In the genomic region with DNA sequence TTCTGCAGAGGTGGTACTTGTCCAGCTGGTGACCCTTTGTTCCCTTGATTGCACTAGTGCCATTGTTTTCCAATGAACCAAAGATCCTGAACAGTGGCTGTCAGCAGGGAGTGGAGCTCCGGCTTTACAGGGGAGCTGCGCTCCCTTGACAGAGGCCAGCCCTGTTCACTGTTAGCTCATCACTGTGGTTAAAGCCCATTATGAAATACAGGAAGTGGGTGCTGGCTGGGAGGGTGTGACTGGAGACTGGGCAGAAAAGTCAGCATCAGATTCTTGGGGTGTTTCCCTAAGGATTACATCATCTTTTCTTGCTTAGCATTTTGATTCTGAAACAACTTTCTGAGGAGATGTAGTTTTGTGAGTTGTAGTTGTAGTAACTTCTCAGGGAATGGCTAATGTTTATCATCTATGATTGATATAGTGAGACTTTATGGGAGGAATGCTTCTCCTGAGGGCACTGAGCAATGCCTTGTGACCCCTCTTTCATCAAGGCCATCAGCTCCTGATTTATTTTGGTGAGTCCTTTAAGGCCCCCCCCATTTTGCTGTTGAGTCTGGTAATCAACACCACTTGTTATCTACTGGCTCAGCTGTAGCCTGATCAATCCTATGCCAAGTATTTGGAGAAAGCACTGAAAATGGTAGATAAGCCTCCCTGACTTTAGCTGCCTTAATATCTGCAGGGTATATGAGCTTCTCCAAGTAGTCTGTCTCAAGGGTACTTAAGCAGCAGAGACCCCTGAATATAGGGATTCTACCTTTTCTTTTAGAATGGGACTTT, we compare ENCODE assay signal across 9 mouse cellular contexts. TPM values are rescaled to one million over a fixed set of nuclear protein-coding genes. Genes with fewer than 3 reads are reported as not detected.
A peak's percentile ranks its signal among the peaks of the same experiment; 100 is the strongest.
DNase-seq lines count a peak whose midpoint lies in the region; ATAC-seq and TF ChIP-seq lines count a peak whose summit lies in the region.
"Had no signal": no experiment of that assay in that cellular context is flagged by ENCODE, and none has a peak within 500 bp of the region (broad histone marks: within the 10 kb centered on the region; RNA-seq: fewer than 3 reads in every experiment).

No protein-coding gene starts in this region.

- no peaks in the 10 kb centered on the region for H3K79me3 ChIP-seq in C2C12 (ENCODE audit: low read depth)

- TF ChIP-seq CTCF in C2C12 (IDR thresholded peaks at IDR 0.05; ENCODE audit: control insufficient read depth, insufficient read depth, insufficient read length) (no peak), MEL (IDR thresholded peaks at IDR 0.05 in 2 of 3, conservative IDR thresholded peaks at IDR 0.05 in 1 of 3; ENCODE audit: control insufficient read depth in 1 of 3, insufficient read depth in 1 of 3, low read depth in 2 of 3, low read length in 3 of 3, poor library complexity in 1 of 3, severe bottlenecking in 1 of 3) (no peak)

- peak overlapping the region; percentile 61 for H3K9ac ChIP-seq in MEL (ENCODE audit: control insufficient read depth, low read depth, low read length, poor library complexity, severe bottlenecking)

- H3K4me3 ChIP-seq in C2C12 (ENCODE audit: insufficient read depth, poor library complexity, severe bottlenecking) (no peak overlapping the region), MEL (ENCODE audit: control insufficient read depth in 1 of 2, insufficient read depth in 1 of 2, low read depth in 2 of 2, low read length in 2 of 2) (0 out of 4 replicates have a peak overlapping the region, but pooled peaks of 1 of the 2 experiments have one; percentile 22)

- no peak for TF ChIP-seq RAD21 in MEL (IDR thresholded peaks at IDR 0.05; ENCODE audit: low read depth, low read length)

- peaks cover 17 to 24% of the 10 kb centered on the region in 2 experiments for H3K4me1 ChIP-seq in MEL (ENCODE audit: control insufficient read depth in 1 of 2, insufficient read depth in 2 of 2, low read length in 2 of 2)

- intact Hi-C loops in heart, postnatal 10 days (cut with DNase I) = no loop called here

- no peaks in the 10 kb centered on the region for H3K9me3 ChIP-seq in MEL (replicated peaks; ENCODE audit: insufficient read depth, low read length)

- H3K36me3 ChIP-seq in C2C12 (ENCODE audit: control insufficient read depth, insufficient read depth) (no peaks in the 10 kb centered on the region), MEL (ENCODE audit: control insufficient read depth in 1 of 2, insufficient read depth in 2 of 2, low read length in 2 of 2) (peaks cover 5 to 23% of the 10 kb centered on the region in 2 experiments)

- DNase-seq in MEL (ENCODE audit: low read depth, low spot score) = peak; percentile 93
- peak; percentile 46 to 61 for DNase-seq in heart, postnatal 10 days
- DNase-seq in lung, postnatal 10 days = peak; percentile 68
- no peak for DNase-seq in ovary, postnatal 10 days (ENCODE audit: low spot score)
- no peak for DNase-seq in thymus, postnatal 36 days
- DNase-seq in embryo, embryonic 11 days = no peak

- TF ChIP-seq EP300 in MEL (IDR thresholded peaks at IDR 0.05; ENCODE audit: low read depth in 1 of 2, low read length in 2 of 2) = peak; percentile 78 to 88

- peak in 1 of 2 experiments; percentile 36; a peak in 1 of 4 replicates for TF ChIP-seq POLR2A in MEL (IDR thresholded peaks at IDR 0.05; ENCODE audit: control insufficient read depth in 1 of 2, insufficient read depth in 1 of 2, low read depth in 1 of 2, low read length in 2 of 2, poor library complexity in 1 of 2)

- H3K27me3 ChIP-seq in C2C12 (ENCODE audit: control insufficient read depth, insufficient read depth, insufficient read length) (no peaks in the 10 kb centered on the region), MEL (ENCODE audit: control insufficient read depth in 1 of 2, insufficient read depth in 2 of 2, low read length in 2 of 2) (no peaks in the 10 kb centered on the region)

- ATAC-seq in frontal cortex, adult (ENCODE audit: low TSS enrichment) = no peak
- ATAC-seq: hindbrain, postnatal 0 days had no signal

- H3ac ChIP-seq in C2C12 (ENCODE audit: control insufficient read depth, insufficient read length, low read depth) = peak overlapping the region; percentile 49

- H3K27ac ChIP-seq in MEL (ENCODE audit: control insufficient read depth, low read depth, low read length) = peak overlapping the region; percentile 95
- H3K27ac ChIP-seq: hindbrain, postnatal 0 days had no signal

- H3K79me2 ChIP-seq in C2C12 (ENCODE audit: control insufficient read depth, insufficient read depth) = no peaks in the 10 kb centered on the region
- H3K79me2 ChIP-seq in MEL (ENCODE audit: control insufficient read depth, insufficient read depth, low read length, poor library complexity) = no peaks in the 10 kb centered on the region

TF ChIP-seq in C2C12, 6 proteins besides CTCF, POLR2A, EP300 and RAD21:
- TF ChIP-seq MYOG (IDR thresholded peaks at IDR 0.05; ENCODE audit: control insufficient read depth, extremely low read depth, insufficient read length) = no peak
- TF ChIP-seq CEBPB (IDR thresholded peaks at IDR 0.05; ENCODE audit: low read depth) = peak; percentile 75

TF ChIP-seq in MEL, 35 proteins besides CTCF, POLR2A, EP300 and RAD21:
- TF ChIP-seq ELF1 (IDR thresholded peaks at IDR 0.05; ENCODE audit: low read depth, low read length) = peak; percentile 61
- peak; percentile 71 for TF ChIP-seq RCOR1 (IDR thresholded peaks at IDR 0.05; ENCODE audit: low read depth, low read length)
- no peak for TF ChIP-seq MEF2A (IDR thresholded peaks at IDR 0.05; ENCODE audit: extremely low read depth, insufficient replicate concordance, low read depth, low read length, poor library complexity, severe bottlenecking)
- TF ChIP-seq USF1 (IDR thresholded peaks at IDR 0.05; ENCODE audit: low read depth, low read length) = no peak
- 0 out of 2 replicates have a peak, but pooled peaks have one; percentile 33 for TF ChIP-seq CHD1 (IDR thresholded peaks at IDR 0.05; ENCODE audit: low read depth, low read length)
- peak; percentile 61 for TF ChIP-seq MXI1 (IDR thresholded peaks at IDR 0.05; ENCODE audit: low read depth, low read length)
- TF ChIP-seq CHD2 (IDR thresholded peaks at IDR 0.05; ENCODE audit: low read length) = no peak
- peak; percentile 92 for TF ChIP-seq GATA1 (IDR thresholded peaks at IDR 0.05; ENCODE audit: low read depth, low read length)
- no peak for TF ChIP-seq ZMIZ1 (IDR thresholded peaks at IDR 0.05; ENCODE audit: low read depth, low read length)
- TF ChIP-seq POLR2AphosphoS2 (IDR thresholded peaks at IDR 0.05; ENCODE audit: low read length) = peak; percentile 48; the same call in 1 of the 2 replicates
- TF ChIP-seq USF2 (IDR thresholded peaks at IDR 0.05; ENCODE audit: borderline replicate concordance in 1 of 2, insufficient read depth in 1 of 2, low read depth in 1 of 2, low read length in 2 of 2) = no peak
- TF ChIP-seq NRF1 (IDR thresholded peaks at IDR 0.05; ENCODE audit: insufficient read depth, low read depth, low read length, poor library complexity, severe bottlenecking) = 0 out of 2 replicates have a peak, but pooled peaks have one; percentile 19
- no peak for TF ChIP-seq E2F4 (IDR thresholded peaks at IDR 0.05; ENCODE audit: borderline replicate concordance, low read depth, low read length)
- TF ChIP-seq TCF12 (IDR thresholded peaks at IDR 0.05; ENCODE audit: low read depth, low read length) = peak; percentile 94
- TF ChIP-seq POLR2AphosphoS5 (IDR thresholded peaks at IDR 0.05; ENCODE audit: borderline replicate concordance, low read depth, low read length) = no peak
- TF ChIP-seq GABPA (IDR thresholded peaks at IDR 0.05; ENCODE audit: low read depth, low read length) = no peak
- TF ChIP-seq ZKSCAN1 (IDR thresholded peaks at IDR 0.05; ENCODE audit: low read depth, low read length) = no peak
- peak; percentile 39; the same call in 1 of the 2 replicates for TF ChIP-seq MAFK (IDR thresholded peaks at IDR 0.05; ENCODE audit: borderline replicate concordance, low read depth, low read length)
- TF ChIP-seq JUND (IDR thresholded peaks at IDR 0.05; ENCODE audit: low read depth, low read length) = no peak
- TF ChIP-seq BHLHE40 (IDR thresholded peaks at IDR 0.05; ENCODE audit: borderline replicate concordance, low read depth, low read length) = peak; percentile 45; the same call in 1 of the 2 replicates
- TF ChIP-seq UBTF (IDR thresholded peaks at IDR 0.05; ENCODE audit: borderline replicate concordance, insufficient read depth, low read depth, low read length) = no peak
- TF ChIP-seq ETS1 (IDR thresholded peaks at IDR 0.05; ENCODE audit: low read depth, low read length) = peak; percentile 95
- TF ChIP-seq SIN3A (IDR thresholded peaks at IDR 0.05; ENCODE audit: low read length) = peak; percentile 81
- TF ChIP-seq NELFE (IDR thresholded peaks at IDR 0.05; ENCODE audit: low read depth, low read length) = no peak
- TF ChIP-seq MAZ (IDR thresholded peaks at IDR 0.05; ENCODE audit: low read depth, low read length) = peak; percentile 60; the same call in 1 of the 2 replicates
- peak; percentile 70 for TF ChIP-seq TBP (IDR thresholded peaks at IDR 0.05; ENCODE audit: low read depth, low read length)
- no peak for TF ChIP-seq MAX (IDR thresholded peaks at IDR 0.05; ENCODE audit: low read length)
- 0 out of 2 replicates have a peak, but pooled peaks have one; percentile 7 for TF ChIP-seq SMC3 (IDR thresholded peaks at IDR 0.05; ENCODE audit: low read depth, low read length)
- TF ChIP-seq ZC3H11A (IDR thresholded peaks at IDR 0.05; ENCODE audit: low read depth, low read length) = no peak
- no peak for TF ChIP-seq MYC (IDR thresholded peaks at IDR 0.05; ENCODE audit: low read depth, low read length)
- peak; percentile 83 for TF ChIP-seq TAL1 (IDR thresholded peaks at IDR 0.05; ENCODE audit: low read length)
- TF ChIP-seq HCFC1 (IDR thresholded peaks at IDR 0.05; ENCODE audit: low read depth, low read length) = no peak
- TF ChIP-seq MYB (IDR thresholded peaks at IDR 0.05; ENCODE audit: low read depth, low read length) = peak; percentile 80
- no peak for TF ChIP-seq ZNF384 (IDR thresholded peaks at IDR 0.05; ENCODE audit: low read depth, low read length)

RNA-seq across cellular contexts. Expression of a gene that starts 19.1 kb away (rescaled TPM):
- polyA plus RNA-seq in C2C12 (2012; fragmentation: generic; extraction: Trizol) = 0.49 TPM
- 16.8 and 20.2 TPM in 2 replicates for total RNA-seq in MEL (2012; rRNA removed)
- polyA plus RNA-seq in MEL (2012; ENCODE audit: insufficient read depth in 1 of 2, insufficient read length in 2 of 2, low read depth in 1 of 2, low replicate concordance in 2 of 2, missing spikeins in 1 of 2) = 10 to 100 TPM in 1 of 2 experiments, not detected in 1; 20.6 TPM
- 1 to 10 TPM; 1.4 to 1.5 TPM for total RNA-seq in heart, postnatal 10 days (2021)

RNA-seq across cellular contexts. Expression of a gene that starts 52.0 kb away (rescaled TPM):
- 3.0 TPM for polyA plus RNA-seq in C2C12 (2012; fragmentation: generic; extraction: Trizol)
- total RNA-seq in MEL (2012; rRNA removed) = 5.1 and 6.2 TPM in 2 replicates
- 1 to 10 TPM in 1 of 2 experiments, not detected in 1; 9.2 TPM for polyA plus RNA-seq in MEL (2012; ENCODE audit: insufficient read depth in 1 of 2, insufficient read length in 2 of 2, low read depth in 1 of 2, low replicate concordance in 2 of 2, missing spikeins in 1 of 2)
- 10 to 100 TPM; 18.7 to 19.1 TPM for total RNA-seq in heart, postnatal 10 days (2021)

Comparison
In these comparisons a context has a peak if more than half of its experiments do, and no peak if none do; other contexts are left out.
1. DNase-seq: peak in MEL (single experiment), heart, postnatal 10 days (2 of 2) and lung, postnatal 10 days (single experiment); none in ovary, postnatal 10 days (single experiment), thymus, postnatal 36 days (0 of 2) and embryo, embryonic 11 days (single experiment).